Mouse (Mus musculus) forebrain, embryonic 11.5 days (tissue): ENCODE data around the gene Stat5a. TPM values are rescaled to one million over a fixed set of nuclear protein-coding genes. Genes with fewer than 3 reads are reported as not detected.
A peak's percentile ranks its signal among the peaks of the same experiment; 100 is the strongest.

Experiments used
- ATAC-seq: fragments of 200-750 bp; cut with Nextera tagmentation; replicated peaks from 2 replicates; pipeline ENCODE4 v1.8.0; 2017; ENCODE audit warnings: moderate TSS enrichment; ENCODE audit not compliant: low FRiP score
- DNase-seq: peaks from one replicate; pipeline ENCODE4 v3.0.0-alpha.2; 2017; ENCODE audit warnings: low spot score
- H3K27ac ChIP-seq: fragments of 300-500 bp; sonication (generic); 2 replicates; pipeline ENCODE4 v1.5.1; 2014; ENCODE audit warnings: low read depth, low read length
- H3K27me3 ChIP-seq: fragments of 300-500 bp; sonication (generic); 2 replicates; pipeline ENCODE4 v1.6.1; 2014; ENCODE audit warnings: mild to moderate bottlenecking, low read length, mixed read lengths; ENCODE audit not compliant: control insufficient read depth, insufficient read depth
- H3K36me3 ChIP-seq: fragments of 300-500 bp; sonication (generic); 2 replicates; pipeline ENCODE4 v1.6.1; 2014; ENCODE audit warnings: mild to moderate bottlenecking, low read length, moderate library complexity, mixed read lengths; ENCODE audit not compliant: control insufficient read depth, insufficient read depth
- H3K4me1 ChIP-seq: fragments of 300-500 bp; sonication (generic); replicated peaks from 2 replicates; pipeline ENCODE4 v1.6.1; 2014; ENCODE audit warnings: low read length, mixed read lengths; ENCODE audit not compliant: control insufficient read depth, insufficient read depth
- H3K4me2 ChIP-seq: fragments of 300-500 bp; sonication (generic); 2 replicates; pipeline ENCODE4 v1.6.1; 2014; ENCODE audit warnings: low read depth, mild to moderate bottlenecking, low read length, moderate library complexity, mixed read lengths; ENCODE audit not compliant: severe bottlenecking
- H3K4me3 ChIP-seq: fragments of 300-500 bp; sonication (generic); 2 replicates; pipeline ENCODE4 v1.5.1; 2014; ENCODE audit warnings: low read depth, low read length
- H3K9ac ChIP-seq: fragments of 300-500 bp; sonication (generic); 2 replicates; pipeline ENCODE4 v1.6.1; 2014; ENCODE audit warnings: low read length
- H3K9me3 ChIP-seq: fragments of 300-500 bp; sonication (generic); 2 replicates; pipeline ENCODE4 v1.6.1; 2016; ENCODE audit warnings: low read length, mixed read lengths; ENCODE audit not compliant: control insufficient read depth
- WGBS: fragments of 180-500 bp; shearing (Covaris S2); extraction: QIAGEN DNeasy Blood & Tissue Kit; methylation state at CpG from one replicate; pipeline ENCODE4 v1.1.7; 2014; 5-methylcytosine and 5-hydroxymethylcytosine counted together
- polyA plus RNA-seq: library from polyadenylated mRNA; unstranded; fragments of >200 nt; fragmentation: Nextera tagmentation; extraction: Ambion mirVana; gene quantifications from 2 replicates; pipeline ENCODE4 v1.2.1, GENCODE M21; 2014

Stat5a gene
- polyA plus RNA-seq = 1.3 and 1.5 TPM in 2 replicates

DNA sequence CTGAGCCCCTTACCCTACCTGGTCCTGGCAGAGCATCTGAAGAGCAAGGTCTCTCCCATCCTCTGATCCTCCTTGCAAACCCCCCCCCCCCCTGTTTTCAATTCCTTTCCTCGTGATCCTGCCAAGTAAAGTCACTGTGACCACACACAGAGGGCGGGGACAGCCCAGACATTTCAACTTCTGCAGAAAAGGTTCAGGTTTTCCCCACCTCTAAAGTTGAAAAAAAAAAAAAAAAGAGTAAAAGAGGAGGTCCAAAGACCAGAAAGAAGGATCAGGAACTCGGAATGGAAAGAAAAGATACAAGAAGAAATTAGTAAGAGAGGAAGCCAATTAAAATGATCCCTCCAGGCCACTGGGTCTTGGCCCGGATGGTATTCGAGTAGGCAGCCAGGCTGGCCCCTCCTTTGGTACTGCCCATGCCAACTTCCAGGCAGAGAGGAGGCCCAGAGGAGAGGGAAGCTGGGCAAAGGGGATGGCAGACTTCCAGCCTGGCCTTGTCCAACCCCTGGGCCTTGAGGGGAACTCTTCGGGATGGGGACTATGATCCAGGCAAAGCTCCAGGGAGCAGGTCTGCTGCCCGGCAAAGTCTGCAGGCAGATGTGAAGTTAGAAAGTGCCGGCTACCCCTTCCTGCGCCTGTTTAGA is at the start of gene Stat5a:
TSS of gene Stat5a (plus strand) at position 417 of the 644 bp plus-strand sequence.
- 59% methylated on average over 9 of the region's 9 CpGs for WGBS
- H3K27ac ChIP-seq = no peak within 1 kb of the TSS

GRCm38 (mm10) chr11:100810516-100810915 is 48.6 kb upstream of the Stat5a start:
- H3K4me3 ChIP-seq = no peak overlapping the region
- ATAC-seq = no peak
- no peaks in the 10 kb centered on the region for H3K4me1 ChIP-seq
- no peak overlapping the region for H3K9ac ChIP-seq
- WGBS = 80% methylated on average over 9 of the region's 9 CpGs
- no peaks in the 10 kb centered on the region for H3K27me3 ChIP-seq
- no peak for DNase-seq
- no peak overlapping the region for H3K4me2 ChIP-seq
- no peaks in the 10 kb centered on the region for H3K36me3 ChIP-seq
- no peak overlapping the region for H3K27ac ChIP-seq
- no peaks in the 10 kb centered on the region; the same call in 1 of the 2 replicates for H3K9me3 ChIP-seq

More for the DNA sequence above, at the start of gene Stat5a:
- Histone ChIP-seq H3K9me3 (no peaks in the 10 kb centered on the region), H3K4me3 (peak within 1 kb of the TSS; percentile 35), H3K4me2 (peak within 1 kb of the TSS; percentile 59), H3K36me3 (no peaks in the 10 kb centered on the region), H3K4me1 (0 out of 2 replicates have a peak, but pooled peaks cover 3% of the 10 kb centered on the region), H3K9ac (peak within 1 kb of the TSS; percentile 20; the same call in 1 of the 2 replicates), H3K27me3 (peaks cover 20% of the 10 kb centered on the region)
- DNase-seq (no peak), ATAC-seq (no peak)

DNA sequence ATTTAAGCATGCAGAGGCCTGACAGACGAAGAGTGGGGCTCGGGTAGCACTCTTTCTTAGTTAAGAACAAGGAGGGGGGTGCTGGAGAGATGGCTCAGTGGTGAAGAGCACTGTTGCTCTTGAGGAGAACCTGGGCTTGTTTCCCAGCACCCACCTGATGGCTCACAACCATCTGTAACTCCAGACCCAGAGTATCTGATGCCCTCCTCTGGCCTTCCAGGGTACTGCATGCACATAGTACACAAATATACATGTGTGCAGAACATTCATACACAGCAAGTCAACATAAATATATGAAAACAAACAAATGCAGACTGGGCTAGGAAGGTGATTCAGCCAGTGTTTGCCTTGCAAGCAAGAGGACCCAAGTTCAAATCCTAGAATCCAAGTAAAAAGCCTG is 48.0 kb upstream of the Stat5a start:
- Histone ChIP-seq H3K27ac (no peak overlapping the region), H3K4me1 (no peaks in the 10 kb centered on the region), H3K9me3 (no peaks in the 10 kb centered on the region; the same call in 1 of the 2 replicates), H3K27me3 (no peaks in the 10 kb centered on the region), H3K9ac (no peak overlapping the region), H3K4me2 (no peak overlapping the region), H3K4me3 (no peak overlapping the region), H3K36me3 (no peaks in the 10 kb centered on the region)
- DNase-seq = no peak
- no peak for ATAC-seq
- 96% methylated on average over 2 of the region's 2 CpGs for WGBS

DNA sequence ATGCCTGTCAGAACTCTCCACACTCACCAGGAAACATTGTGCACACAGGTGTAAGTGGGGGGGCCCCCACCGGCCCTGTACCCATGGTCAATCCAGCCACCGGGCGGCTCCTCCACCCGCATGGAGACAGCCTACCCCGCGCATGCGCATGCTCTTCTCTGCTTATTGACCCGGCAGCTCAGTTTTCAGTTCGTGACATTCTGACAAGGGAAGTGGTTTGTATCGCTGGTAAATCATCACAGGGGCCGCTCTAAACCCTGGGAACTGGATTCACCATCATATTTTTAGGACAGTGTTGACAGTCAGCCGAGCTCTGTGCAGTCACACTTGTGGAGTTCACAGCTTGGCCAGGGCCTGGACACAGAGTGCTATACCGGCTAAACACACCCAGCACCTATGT is 44.7 kb upstream of the Stat5a start:
- DNase-seq (no peak), ATAC-seq (no peak)
- Histone ChIP-seq H3K9me3 (no peaks in the 10 kb centered on the region; the same call in 1 of the 2 replicates), H3K4me1 (no peaks in the 10 kb centered on the region), H3K4me3 (no peak overlapping the region), H3K27me3 (no peaks in the 10 kb centered on the region), H3K4me2 (no peak overlapping the region), H3K36me3 (no peaks in the 10 kb centered on the region), H3K9ac (no peak overlapping the region), H3K27ac (no peak overlapping the region)
- WGBS = 79% methylated on average over 13 of the region's 13 CpGs

- 90% methylated on average over 3 of the region's 3 CpGs for WGBS
- Histone ChIP-seq H3K4me3 (no peak overlapping the region), H3K9me3 (no peaks in the 10 kb centered on the region; the same call in 1 of the 2 replicates), H3K27me3 (no peaks in the 10 kb centered on the region), H3K4me1 (no peaks in the 10 kb centered on the region), H3K27ac (no peak overlapping the region), H3K36me3 (no peaks in the 10 kb centered on the region), H3K4me2 (no peak overlapping the region), H3K9ac (no peak overlapping the region)
- no peak for ATAC-seq
- DNase-seq = peak; percentile 19
Measured at GRCm38 (mm10) chr11:100816342-100816741, 42.8 kb upstream of the Stat5a start.

GRCm38 (mm10) chr11:100816801-100817200 is 42.4 kb upstream of the Stat5a start:
- H3K36me3 ChIP-seq = no peaks in the 10 kb centered on the region
- ATAC-seq = no peak
- DNase-seq = no peak
- no peak overlapping the region for H3K4me3 ChIP-seq
- H3K9me3 ChIP-seq = no peaks in the 10 kb centered on the region; the same call in 1 of the 2 replicates
- no peak overlapping the region for H3K9ac ChIP-seq
- 79% methylated on average over 4 of the region's 4 CpGs for WGBS
- no peaks in the 10 kb centered on the region for H3K27me3 ChIP-seq
- H3K27ac ChIP-seq = no peak overlapping the region
- no peaks in the 10 kb centered on the region for H3K4me1 ChIP-seq
- H3K4me2 ChIP-seq = no peak overlapping the region

DNA sequence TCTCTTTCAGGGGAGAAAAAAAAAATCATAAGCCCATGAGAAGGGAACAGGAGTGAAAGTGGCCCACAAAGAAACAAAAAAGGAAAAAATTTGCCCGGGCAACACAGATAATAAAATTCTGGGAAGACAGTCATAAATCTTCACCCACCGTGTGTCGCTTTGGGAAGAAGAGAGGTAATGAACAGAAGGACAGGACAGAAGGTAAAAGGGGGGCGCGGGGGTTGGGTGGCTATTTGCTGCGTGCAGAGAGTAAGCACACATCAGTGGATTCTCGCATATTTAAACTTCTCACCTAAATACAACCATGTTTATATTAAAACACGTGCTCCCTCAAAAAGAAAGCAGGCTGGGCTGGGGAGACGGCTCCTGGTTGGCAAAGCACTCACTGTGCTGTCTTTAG is 41.8 kb upstream of the Stat5a start:
- 86% methylated on average over 9 of the region's 9 CpGs for WGBS
- H3K4me1 ChIP-seq = no peaks in the 10 kb centered on the region
- H3K4me3 ChIP-seq = no peak overlapping the region
- no peaks in the 10 kb centered on the region; the same call in 1 of the 2 replicates for H3K9me3 ChIP-seq
- DNase-seq (peak; percentile 36), ATAC-seq (no peak)
- H3K9ac ChIP-seq = no peak overlapping the region
- H3K36me3 ChIP-seq = no peaks in the 10 kb centered on the region
- no peak overlapping the region for H3K27ac ChIP-seq
- H3K27me3 ChIP-seq = no peaks in the 10 kb centered on the region
- no peak overlapping the region for H3K4me2 ChIP-seq

GRCm38 (mm10) chr11:100818359-100819012 is 40.7 kb upstream of the Stat5a start:
- Histone ChIP-seq H3K9me3 (no peaks in the 10 kb centered on the region), H3K36me3 (no peaks in the 10 kb centered on the region), H3K4me2 (no peak overlapping the region), H3K4me1 (no peaks in the 10 kb centered on the region), H3K27ac (no peak overlapping the region), H3K27me3 (no peaks in the 10 kb centered on the region), H3K4me3 (no peak overlapping the region), H3K9ac (no peak overlapping the region)
- WGBS = 91% methylated on average over 15 of the region's 15 CpGs
- ATAC-seq (no peak), DNase-seq (peak; percentile 42)
